Mouse (Mus musculus): ENCODE results near the gene Usp3.

- TF ChIP-seq POLR2A (IDR thresholded peaks at IDR 0.05; ENCODE audit: borderline replicate concordance, control insufficient read depth, low read depth, low read length) (no peak), CTCF (IDR thresholded peaks at IDR 0.05; ENCODE audit: control insufficient read depth, insufficient read depth, low read length) (no peak)
Observed at GRCm38 (mm10) chr9:66620581-66620981, 27.6 kb upstream of the Usp3 start.

Data from bone marrow, adult 2 months (tissue).